Mouse (Mus musculus) forebrain, embryonic 13.5 days (tissue): ENCODE measurements around the gene Sfxn3. TPM values are rescaled to one million over a fixed set of nuclear protein-coding genes. Genes with fewer than 3 reads are reported as not detected.

Experiments used
- ATAC-seq: fragments of 200-750 bp; cut with Nextera tagmentation; 2 replicates; pipeline ENCODE4 v1.8.0; 2017
- H3K27ac ChIP-seq: fragments of 300-500 bp; sonication (generic); 2 replicates; pipeline ENCODE4 v1.5.1; 2015; ENCODE audit warnings: inconsistent platforms, mild to moderate bottlenecking, moderate library complexity
- H3K27me3 ChIP-seq: fragments of 300-500 bp; sonication (generic); 2 replicates; pipeline ENCODE4 v1.6.1; 2015; ENCODE audit warnings: mild to moderate bottlenecking, inconsistent platforms
- H3K36me3 ChIP-seq: fragments of 300-500 bp; sonication (generic); 2 replicates; pipeline ENCODE4 v1.6.1; 2015; ENCODE audit warnings: mild to moderate bottlenecking, inconsistent platforms; ENCODE audit not compliant: poor library complexity, severe bottlenecking
- H3K4me1 ChIP-seq: fragments of 300-500 bp; sonication (generic); 2 replicates; pipeline ENCODE4 v1.6.1; 2015; ENCODE audit warnings: inconsistent platforms
- H3K4me2 ChIP-seq: fragments of 300-500 bp; sonication (generic); 2 replicates; pipeline ENCODE4 v1.6.1; 2015; ENCODE audit warnings: inconsistent platforms, mild to moderate bottlenecking, moderate library complexity
- H3K4me3 ChIP-seq: fragments of 300-500 bp; sonication (generic); 2 replicates; pipeline ENCODE4 v1.5.1; 2015; ENCODE audit warnings: mild to moderate bottlenecking, inconsistent platforms
- H3K9ac ChIP-seq: fragments of 300-500 bp; sonication (generic); 2 replicates; pipeline ENCODE4 v1.6.1; 2015; ENCODE audit warnings: mild to moderate bottlenecking, inconsistent platforms
- H3K9me3 ChIP-seq: fragments of 300-500 bp; sonication (generic); replicated peaks from 2 replicates; pipeline ENCODE4 v1.6.1; 2016; ENCODE audit warnings: inconsistent platforms
- WGBS: fragments of 180-500 bp; shearing (Covaris S2); methylation state at CpG from one replicate; pipeline ENCODE4 v1.1.7; 2015; 5-methylcytosine and 5-hydroxymethylcytosine counted together
- polyA plus RNA-seq: library from polyadenylated mRNA; unstranded; fragments of >200 nt; fragmentation: Nextera tagmentation; extraction: Ambion mirVana; gene quantifications from 2 replicates; pipeline ENCODE4 v1.2.1, GENCODE M21; 2015

Gene Sfxn3
- polyA plus RNA-seq, 1 experiment from 2014 or later, result 38.8 TPM

- no peak overlapping the region for H3K4me2 ChIP-seq
- H3K27ac ChIP-seq, result no peak overlapping the region
- H3K9ac ChIP-seq, result no peak overlapping the region
- H3K4me3 ChIP-seq, result no peak overlapping the region
- no peak for ATAC-seq
- H3K27me3 ChIP-seq, result no peaks in the 10 kb centered on the region
- H3K36me3 ChIP-seq, result peaks cover 63% of the 10 kb centered on the region
- no peaks in the 10 kb centered on the region for H3K9me3 ChIP-seq
- peaks cover 27% of the 10 kb centered on the region for H3K4me1 ChIP-seq
- 91% methylated on average over 11 of the region's 11 CpGs for WGBS
Observed at GRCm38 (mm10) chr19:45023993-45024392, 23.3 kb upstream of the Sfxn3 start.

GRCm38 (mm10) chr19:45024775-45025174 lies 22.5 kb upstream of the Sfxn3 start:
- H3K27me3 ChIP-seq, result no peaks in the 10 kb centered on the region
- H3K4me1 ChIP-seq, result peaks cover 19% of the 10 kb centered on the region
- H3K4me3 ChIP-seq, result no peak overlapping the region
- no peak overlapping the region for H3K27ac ChIP-seq
- ATAC-seq, result no peak
- no peak overlapping the region for H3K9ac ChIP-seq
- no peak overlapping the region for H3K4me2 ChIP-seq
- peaks cover 63% of the 10 kb centered on the region for H3K36me3 ChIP-seq
- H3K9me3 ChIP-seq, result no peaks in the 10 kb centered on the region
- WGBS, result 92% methylated on average over 20 of the region's 20 CpGs

- no peak overlapping the region for H3K27ac ChIP-seq
- ATAC-seq, result no peak
- no peak overlapping the region for H3K9ac ChIP-seq
- WGBS, result 93% methylated on average over 37 of the region's 37 CpGs
- H3K4me1 ChIP-seq, result peaks cover 9% of the 10 kb centered on the region
- H3K4me3 ChIP-seq, result no peak overlapping the region
- peaks cover 63% of the 10 kb centered on the region for H3K36me3 ChIP-seq
- no peaks in the 10 kb centered on the region for H3K27me3 ChIP-seq
- no peaks in the 10 kb centered on the region for H3K9me3 ChIP-seq
- H3K4me2 ChIP-seq, result no peak overlapping the region
Observed at GRCm38 (mm10) chr19:45025937-45026568, 21.2 kb upstream of the Sfxn3 start.

GRCm38 (mm10) chr19:45026958-45027670 lies 20.2 kb upstream of the Sfxn3 start:
- Histone ChIP-seq H3K9ac (no peak overlapping the region), H3K4me1 (peaks cover 3% of the 10 kb centered on the region), H3K4me3 (no peak overlapping the region), H3K4me2 (no peak overlapping the region), H3K9me3 (no peaks in the 10 kb centered on the region), H3K27me3 (no peaks in the 10 kb centered on the region), H3K36me3 (peaks cover 56% of the 10 kb centered on the region), H3K27ac (no peak overlapping the region)
- no peak for ATAC-seq
- 88% methylated on average over 6 of the region's 6 CpGs for WGBS

- no peak for ATAC-seq
- Histone ChIP-seq H3K9me3 (no peaks in the 10 kb centered on the region), H3K4me3 (no peak overlapping the region)
Observed at GRCm38 (mm10) chr19:45027848-45028247, 19.5 kb upstream of the Sfxn3 start.

GRCm38 (mm10) chr19:45028746-45029145 lies 18.6 kb upstream of the Sfxn3 start:
- WGBS, result 66% methylated on average over 19 of the region's 19 CpGs

More at GRCm38 (mm10) chr19:45027848-45028247, 19.5 kb upstream of the Sfxn3 start:
- Histone ChIP-seq H3K4me2 (no peak overlapping the region), H3K4me1 (peaks cover 3% of the 10 kb centered on the region), H3K27ac (no peak overlapping the region), H3K9ac (no peak overlapping the region), H3K36me3 (peaks cover 51% of the 10 kb centered on the region), H3K27me3 (no peaks in the 10 kb centered on the region)
- WGBS, result 82% methylated on average over 6 of the region's 6 CpGs

GRCm38 (mm10) chr19:45029571-45029970 lies 17.7 kb upstream of the Sfxn3 start:
- 76% methylated on average over 6 of the region's 9 CpGs for WGBS
- Histone ChIP-seq H3K4me2 (no peak overlapping the region), H3K27ac (no peak overlapping the region), H3K9ac (no peak overlapping the region), H3K4me3 (no peak overlapping the region), H3K27me3 (no peaks in the 10 kb centered on the region), H3K36me3 (peaks cover 37% of the 10 kb centered on the region), H3K9me3 (no peaks in the 10 kb centered on the region), H3K4me1 (peaks cover 3% of the 10 kb centered on the region)
- ATAC-seq, result no peak

More at GRCm38 (mm10) chr19:45028746-45029145, 18.6 kb upstream of the Sfxn3 start:
- ATAC-seq, result no peak
- no peak overlapping the region for H3K4me3 ChIP-seq
- no peak overlapping the region for H3K9ac ChIP-seq
- no peaks in the 10 kb centered on the region for H3K9me3 ChIP-seq
- no peaks in the 10 kb centered on the region for H3K27me3 ChIP-seq
- no peak overlapping the region for H3K27ac ChIP-seq
- peaks cover 3% of the 10 kb centered on the region for H3K4me1 ChIP-seq
- H3K4me2 ChIP-seq, result no peak overlapping the region
- H3K36me3 ChIP-seq, result peaks cover 44% of the 10 kb centered on the region

GRCm38 (mm10) chr19:45030111-45030510 lies 17.2 kb upstream of the Sfxn3 start:
- peaks cover 3% of the 10 kb centered on the region for H3K4me1 ChIP-seq
- H3K27me3 ChIP-seq, result no peaks in the 10 kb centered on the region
- H3K4me2 ChIP-seq, result no peak overlapping the region
- H3K27ac ChIP-seq, result no peak overlapping the region
- no peaks in the 10 kb centered on the region for H3K9me3 ChIP-seq
- ATAC-seq, result no peak
- no peak overlapping the region for H3K9ac ChIP-seq
- 31% methylated on average over 8 of the region's 8 CpGs for WGBS
- peaks cover 32% of the 10 kb centered on the region for H3K36me3 ChIP-seq
- no peak overlapping the region for H3K4me3 ChIP-seq

- WGBS, result 44% methylated on average over 20 of the region's 20 CpGs
Observed at GRCm38 (mm10) chr19:45030746-45031693, 16.3 kb upstream of the Sfxn3 start.

GRCm38 (mm10) chr19:45031780-45032179 lies 15.5 kb upstream of the Sfxn3 start:
- ATAC-seq, result peak; percentile 67
- Histone ChIP-seq H3K4me1 (peaks cover 3% of the 10 kb centered on the region), H3K36me3 (peaks cover 15% of the 10 kb centered on the region), H3K9ac (no peak overlapping the region), H3K27ac (no peak overlapping the region), H3K4me3 (no peak overlapping the region), H3K9me3 (no peaks in the 10 kb centered on the region), H3K4me2 (no peak overlapping the region), H3K27me3 (no peaks in the 10 kb centered on the region)
- WGBS, result 23% methylated on average over 4 of the region's 4 CpGs

More at GRCm38 (mm10) chr19:45030746-45031693, 16.3 kb upstream of the Sfxn3 start:
- peaks cover 23% of the 10 kb centered on the region for H3K36me3 ChIP-seq
- no peak overlapping the region for H3K9ac ChIP-seq
- peak; percentile 44 for ATAC-seq
- peak overlapping the region; percentile 46 for H3K4me2 ChIP-seq
- no peak overlapping the region for H3K4me3 ChIP-seq
- peaks cover 3% of the 10 kb centered on the region for H3K4me1 ChIP-seq
- no peak overlapping the region for H3K27ac ChIP-seq
- no peaks in the 10 kb centered on the region for H3K27me3 ChIP-seq
- H3K9me3 ChIP-seq, result no peaks in the 10 kb centered on the region

- ATAC-seq, result no peak
- 51% methylated on average over 17 of the region's 17 CpGs for WGBS
Observed at GRCm38 (mm10) chr19:45032570-45033332, 14.6 kb upstream of the Sfxn3 start.

More at GRCm38 (mm10) chr19:45032570-45033332, 14.6 kb upstream of the Sfxn3 start:
- H3K4me1 ChIP-seq, result peaks cover 3% of the 10 kb centered on the region
- H3K9me3 ChIP-seq, result no peaks in the 10 kb centered on the region
- H3K4me3 ChIP-seq, result no peak overlapping the region
- peaks cover 6% of the 10 kb centered on the region for H3K36me3 ChIP-seq
- H3K27me3 ChIP-seq, result no peaks in the 10 kb centered on the region
- H3K9ac ChIP-seq, result no peak overlapping the region
- no peak overlapping the region for H3K4me2 ChIP-seq
- H3K27ac ChIP-seq, result no peak overlapping the region
